Mouse (Mus musculus) neural tube, embryonic 15.5 days (tissue): ENCODE results near the gene Mslnl. TPM values are rescaled to one million over a fixed set of nuclear protein-coding genes. Genes with fewer than 3 reads are reported as not detected.

Source experiments
- ATAC-seq: fragments of 200-750 bp; cut with Nextera tagmentation; 2 replicates; pipeline ENCODE4 v1.8.0; 2017; ENCODE audit warnings: mild to moderate bottlenecking, moderate TSS enrichment, moderate library complexity; ENCODE audit not compliant: low FRiP score
- H3K27ac ChIP-seq: fragments of 300-500 bp; sonication (generic); replicated peaks from 2 replicates; pipeline ENCODE4 v1.5.1; 2015; ENCODE audit warnings: mild to moderate bottlenecking, inconsistent platforms
- H3K27me3 ChIP-seq: fragments of 300-500 bp; sonication (generic); replicated peaks from 2 replicates; pipeline ENCODE4 v1.6.1; 2015; ENCODE audit warnings: inconsistent platforms
- H3K36me3 ChIP-seq: fragments of 300-500 bp; sonication (generic); 2 replicates; pipeline ENCODE4 v1.6.1; 2015; ENCODE audit warnings: inconsistent platforms
- H3K4me1 ChIP-seq: fragments of 300-500 bp; sonication (generic); 2 replicates; pipeline ENCODE4 v1.6.1; 2015; ENCODE audit warnings: inconsistent platforms
- H3K4me2 ChIP-seq: fragments of 300-500 bp; sonication (generic); 2 replicates; pipeline ENCODE4 v1.6.1; 2015; ENCODE audit warnings: inconsistent platforms, mild to moderate bottlenecking, moderate library complexity
- H3K4me3 ChIP-seq: fragments of 300-500 bp; sonication (generic); replicated peaks from 2 replicates; pipeline ENCODE4 v1.5.1; 2015; ENCODE audit warnings: mild to moderate bottlenecking, inconsistent platforms
- H3K9ac ChIP-seq: fragments of 300-500 bp; sonication (generic); replicated peaks from 2 replicates; pipeline ENCODE4 v1.6.1; 2015; ENCODE audit warnings: mild to moderate bottlenecking, inconsistent platforms
- H3K9me3 ChIP-seq: fragments of 300-500 bp; sonication (generic); replicated peaks from 2 replicates; pipeline ENCODE4 v1.6.1; 2016; ENCODE audit warnings: inconsistent platforms
- WGBS: fragments of 180-500 bp; shearing (Covaris S2); methylation state at CpG from one replicate; pipeline ENCODE4 v1.1.7; 2015; ENCODE audit warnings: mixed read lengths; 5-methylcytosine and 5-hydroxymethylcytosine counted together
- polyA plus RNA-seq: library from polyadenylated mRNA; unstranded; fragments of >200 nt; fragmentation: Nextera tagmentation; extraction: Ambion mirVana; gene quantifications from 2 replicates; pipeline ENCODE4 v1.2.1, GENCODE M21; 2015

Mslnl gene
- polyA plus RNA-seq, 1 experiment from 2014 or later, result not detected

- Histone ChIP-seq H3K4me3 (no peak overlapping the region), H3K4me1 (peaks cover 10% of the 10 kb centered on the region), H3K9me3 (no peaks in the 10 kb centered on the region), H3K36me3 (no peaks in the 10 kb centered on the region), H3K9ac (no peak overlapping the region), H3K4me2 (no peak overlapping the region), H3K27me3 (peaks cover 28% of the 10 kb centered on the region), H3K27ac (no peak overlapping the region)
- 40% methylated on average over 9 of the region's 9 CpGs for WGBS
- no peak for ATAC-seq
Observed at GRCm38 (mm10) chr17:25769331-25769730, 33.5 kb downstream of the Mslnl start.

GRCm38 (mm10) chr17:25773549-25774120, 37.8 kb downstream of the Mslnl start, which contains the start of gene Narfl:
Gene Narfl (plus strand): TSS chr17:25773776.
- Histone ChIP-seq H3K36me3 (0 out of 2 replicates have a peak, but pooled peaks cover 3% of the 10 kb centered on the region), H3K9ac (peak within 1 kb of the TSS; percentile 86), H3K4me2 (peak within 1 kb of the TSS; percentile 73), H3K4me3 (peak within 1 kb of the TSS; percentile 80), H3K9me3 (no peaks in the 10 kb centered on the region), H3K27me3 (peaks cover 6% of the 10 kb centered on the region; the same call in 1 of the 2 replicates), H3K4me1 (peaks cover 21% of the 10 kb centered on the region), H3K27ac (peak within 1 kb of the TSS; percentile 46; the same call in 1 of the 2 replicates)
- WGBS, result under 1% methylated on average over 37 of the region's 37 CpGs
- peak; percentile 89 for ATAC-seq

GRCm38 (mm10) chr17:25775318-25776062, 39.6 kb downstream of the Mslnl start:
- no peak overlapping the region for H3K4me2 ChIP-seq
- ATAC-seq, result no peak
- 85% methylated on average over 10 of the region's 10 CpGs for WGBS

GRCm38 (mm10) chr17:25777948-25778347, 42.1 kb downstream of the Mslnl start:
- 94% methylated on average over 5 of the region's 5 CpGs for WGBS
- peaks cover 34% of the 10 kb centered on the region for H3K36me3 ChIP-seq
- H3K27ac ChIP-seq, result no peak overlapping the region
- no peaks in the 10 kb centered on the region for H3K9me3 ChIP-seq
- H3K4me3 ChIP-seq, result no peak overlapping the region
- no peak for ATAC-seq
- H3K27me3 ChIP-seq, result no peaks in the 10 kb centered on the region
- H3K9ac ChIP-seq, result no peak overlapping the region
- H3K4me2 ChIP-seq, result no peak overlapping the region
- H3K4me1 ChIP-seq, result peaks cover 27% of the 10 kb centered on the region

More at GRCm38 (mm10) chr17:25775318-25776062, 39.6 kb downstream of the Mslnl start:
- Histone ChIP-seq H3K9ac (no peak overlapping the region), H3K27ac (no peak overlapping the region), H3K9me3 (no peaks in the 10 kb centered on the region), H3K4me3 (no peak overlapping the region), H3K27me3 (no peaks in the 10 kb centered on the region; the same call in 1 of the 2 replicates), H3K36me3 (0 out of 2 replicates have a peak, but pooled peaks cover 9% of the 10 kb centered on the region), H3K4me1 (peaks cover 21% of the 10 kb centered on the region)

GRCm38 (mm10) chr17:25781339-25781738, 45.5 kb downstream of the Mslnl start:
- Histone ChIP-seq H3K27me3 (no peaks in the 10 kb centered on the region), H3K9ac (no peak overlapping the region), H3K9me3 (no peaks in the 10 kb centered on the region), H3K36me3 (peaks cover 46% of the 10 kb centered on the region), H3K4me1 (peaks cover 32% of the 10 kb centered on the region), H3K27ac (no peak overlapping the region), H3K4me2 (no peak overlapping the region), H3K4me3 (no peak overlapping the region)
- no peak for ATAC-seq
- WGBS, result 80% methylated on average over 6 of the region's 6 CpGs

GRCm38 (mm10) chr17:25783086-25783485, 47.2 kb downstream of the Mslnl start:
- Histone ChIP-seq H3K27ac (peak overlapping the region; percentile 3; the same call in 1 of the 2 replicates), H3K9ac (0 out of 2 replicates have a peak overlapping the region, but pooled peaks have one; percentile 2), H3K9me3 (no peaks in the 10 kb centered on the region), H3K4me3 (no peak overlapping the region), H3K4me1 (peaks cover 32% of the 10 kb centered on the region), H3K36me3 (peaks cover 51% of the 10 kb centered on the region), H3K27me3 (no peaks in the 10 kb centered on the region), H3K4me2 (peak overlapping the region; percentile 94)
- WGBS, result 68% methylated on average over 7 of the region's 7 CpGs
- ATAC-seq, result no peak

GRCm38 (mm10) chr17:25783861-25784574, 48.2 kb downstream of the Mslnl start:
- Histone ChIP-seq H3K27me3 (no peaks in the 10 kb centered on the region), H3K27ac (peak overlapping the region; percentile 3; the same call in 1 of the 2 replicates), H3K4me2 (peak overlapping the region; percentile 94), H3K9ac (peak overlapping the region; percentile 82), H3K36me3 (peaks cover 54% of the 10 kb centered on the region), H3K4me3 (peak overlapping the region; percentile 85), H3K4me1 (peaks cover 35% of the 10 kb centered on the region), H3K9me3 (no peaks in the 10 kb centered on the region)
- 84% methylated on average over 15 of the region's 15 CpGs for WGBS
- no peak for ATAC-seq

GRCm38 (mm10) chr17:25785281-25785745, 49.5 kb downstream of the Mslnl start, which contains the start of gene Haghl:
Gene Haghl (minus strand): TSS chr17:25785673.
- H3K4me3 ChIP-seq, result peak within 1 kb of the TSS; percentile 85
- WGBS, result 0% methylated on average over 23 of the region's 23 CpGs
- H3K27ac ChIP-seq, result peak within 1 kb of the TSS; percentile 94
- peak within 1 kb of the TSS; percentile 82 for H3K9ac ChIP-seq
- H3K27me3 ChIP-seq, result no peaks in the 10 kb centered on the region
- peaks cover 36% of the 10 kb centered on the region for H3K4me1 ChIP-seq
- H3K36me3 ChIP-seq, result peaks cover 56% of the 10 kb centered on the region
- H3K4me2 ChIP-seq, result peak within 1 kb of the TSS; percentile 94
- H3K9me3 ChIP-seq, result no peaks in the 10 kb centered on the region
- ATAC-seq, result peak; percentile 73

GRCm38 (mm10) chr17:25786280-25786679, 50.4 kb downstream of the Mslnl start, which contains the start of gene Ccdc78:
Gene Ccdc78 (plus strand): TSS chr17:25786580.
- H3K4me2 ChIP-seq, result peak within 1 kb of the TSS; percentile 94
- peak within 1 kb of the TSS; percentile 82 for H3K9ac ChIP-seq
- peaks cover 48% of the 10 kb centered on the region for H3K36me3 ChIP-seq
- peak within 1 kb of the TSS; percentile 94 for H3K27ac ChIP-seq
- 81% methylated on average over 3 of the region's 3 CpGs for WGBS
- H3K9me3 ChIP-seq, result no peaks in the 10 kb centered on the region
- H3K4me1 ChIP-seq, result peaks cover 46% of the 10 kb centered on the region
- peak within 1 kb of the TSS; percentile 85 for H3K4me3 ChIP-seq
- no peaks in the 10 kb centered on the region for H3K27me3 ChIP-seq
- no peak for ATAC-seq

GRCm38 (mm10) chr17:25786781-25787504, 51.1 kb downstream of the Mslnl start:
- peaks cover 42% of the 10 kb centered on the region for H3K36me3 ChIP-seq
- H3K9ac ChIP-seq, result no peak overlapping the region
- no peak for ATAC-seq
- H3K4me2 ChIP-seq, result no peak overlapping the region
- WGBS, result 93% methylated on average over 9 of the region's 9 CpGs
- H3K9me3 ChIP-seq, result no peaks in the 10 kb centered on the region
- no peak overlapping the region for H3K4me3 ChIP-seq
- H3K27ac ChIP-seq, result no peak overlapping the region
- peaks cover 50% of the 10 kb centered on the region for H3K4me1 ChIP-seq
- H3K27me3 ChIP-seq, result no peaks in the 10 kb centered on the region
